Mouse (Mus musculus) c-Kit-negative CD71-positive TER-119-positive erythroid progenitor cells, embryonic 14.5 days (primary cell): ENCODE results near the gene Azin2.

ENCODE experiments used
- DNase-seq: peaks from one replicate; pipeline ENCODE4 v3.0.0-alpha.2; 2013; ENCODE audit warnings: low read depth, low spot score

Gene Azin2

GRCm38 (mm10) chr4:128962029-128962925, at the start of gene Azin2:
Azin2 (minus strand) TSS chr4:128962442.
- no peak for DNase-seq

DNA sequence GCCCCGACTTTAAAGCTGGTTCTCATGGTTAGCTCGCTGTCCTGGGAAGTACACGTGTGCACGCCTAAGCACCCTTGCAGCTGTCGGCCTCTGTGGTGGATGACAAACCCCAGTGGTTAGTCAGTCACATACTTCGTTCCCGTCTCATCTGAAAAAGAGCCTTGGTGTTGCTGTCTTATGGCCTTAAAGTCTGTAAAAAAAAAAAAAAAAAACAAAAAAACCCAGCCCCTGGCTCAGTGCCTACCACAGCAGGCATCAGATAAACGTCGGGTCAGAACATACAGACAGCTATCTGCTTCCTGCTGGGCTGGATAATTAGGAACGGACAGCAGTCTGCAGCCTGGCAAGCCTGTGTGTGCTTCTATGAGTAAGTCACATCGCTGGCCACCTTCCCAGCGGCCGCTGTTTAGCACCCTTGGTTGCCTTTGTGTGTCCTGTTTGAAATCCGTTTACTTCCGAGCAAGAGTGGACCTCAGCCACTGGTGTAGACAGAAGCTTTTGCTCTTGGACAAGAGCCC, 49.4 kb upstream of the Azin2 start:
- DNase-seq = no peak

- no peak for DNase-seq
These were observed 47.3 kb upstream of the Azin2 start for GRCm38 (mm10) chr4:129009521-129009920.

DNA sequence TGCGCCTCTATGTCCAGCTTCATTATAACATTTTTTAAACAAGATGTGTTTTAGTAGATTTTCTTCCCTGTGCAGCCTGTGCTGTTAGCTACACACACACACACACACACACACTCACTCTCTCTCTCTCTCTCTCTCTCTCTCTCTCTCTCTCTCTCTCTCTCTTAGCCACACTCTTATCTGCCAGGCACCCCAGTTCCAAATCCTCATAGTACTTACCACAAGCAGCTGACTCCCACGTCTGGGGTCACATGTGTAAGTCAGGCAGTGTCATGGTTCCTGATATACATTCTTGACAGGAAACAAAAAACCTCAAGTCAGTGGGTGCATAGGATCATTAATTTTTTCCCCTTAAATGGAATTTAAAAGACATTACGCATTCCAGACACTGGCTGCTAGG, 46.4 kb upstream of the Azin2 start:
- DNase-seq = no peak

DNA sequence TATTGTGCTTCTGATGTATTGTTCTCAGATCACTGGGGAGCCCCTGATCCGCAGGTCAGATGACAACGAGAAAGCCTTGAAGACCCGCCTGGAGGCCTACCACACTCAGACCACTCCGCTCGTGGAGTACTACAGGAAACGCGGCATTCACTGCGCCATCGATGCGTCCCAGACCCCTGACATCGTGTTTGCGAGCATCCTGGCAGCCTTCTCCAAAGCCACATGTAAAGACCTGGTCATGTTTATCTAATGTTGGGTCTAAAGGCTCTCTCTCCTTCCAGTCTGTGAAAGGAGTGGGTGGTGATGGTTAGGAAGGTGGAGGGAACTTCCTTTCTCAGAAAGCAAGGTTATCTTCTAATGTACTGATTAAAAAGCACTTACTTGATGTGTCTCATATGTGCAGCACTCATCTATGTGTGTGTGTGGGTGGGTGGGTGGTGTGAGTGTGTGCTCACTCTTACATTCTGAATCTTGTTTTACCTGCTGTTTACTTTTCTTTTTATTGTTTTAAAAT, 45.8 kb upstream of the Azin2 start:
- no peak for DNase-seq

DNA sequence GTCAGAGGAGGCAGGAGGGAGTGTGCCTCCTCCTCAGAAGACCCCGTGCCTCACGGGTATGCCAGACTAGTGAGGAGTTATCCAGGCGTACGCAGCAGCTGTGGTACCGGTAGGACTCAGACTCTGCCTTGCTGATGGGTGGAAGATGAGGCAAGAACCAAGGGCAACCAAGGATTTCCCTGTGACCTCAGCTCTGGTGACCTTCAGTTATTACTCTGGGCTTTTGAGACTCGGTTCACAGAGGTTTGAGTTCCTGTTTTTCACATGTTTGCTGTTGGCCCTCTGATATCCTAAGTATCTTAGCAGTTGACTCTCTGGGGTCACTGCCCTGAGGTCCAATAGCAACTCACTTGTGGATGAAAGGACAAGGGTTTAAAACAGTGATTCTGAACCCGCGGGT, 41.5 kb upstream of the Azin2 start:
- no peak for DNase-seq

DNA sequence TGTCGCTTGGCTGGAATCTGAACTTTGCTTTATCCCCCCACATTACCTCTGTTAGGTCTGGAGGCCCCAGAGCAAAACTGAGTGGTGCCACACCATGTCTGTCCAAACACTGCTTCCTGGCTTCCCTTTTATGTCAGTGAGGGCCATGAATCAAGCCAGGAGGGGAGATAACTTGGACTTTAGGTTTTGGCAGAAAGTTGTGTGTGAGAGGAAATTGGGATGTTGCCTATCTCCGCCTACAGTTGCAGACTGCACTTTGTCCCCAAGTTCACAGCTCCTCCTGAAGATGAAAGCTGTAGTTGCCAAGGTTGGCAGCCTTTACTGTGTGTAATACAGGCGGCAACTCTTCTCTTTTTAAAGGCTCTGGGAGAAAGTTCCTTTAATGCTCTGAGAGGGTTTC, 38.5 kb upstream of the Azin2 start:
- no peak for DNase-seq

DNA sequence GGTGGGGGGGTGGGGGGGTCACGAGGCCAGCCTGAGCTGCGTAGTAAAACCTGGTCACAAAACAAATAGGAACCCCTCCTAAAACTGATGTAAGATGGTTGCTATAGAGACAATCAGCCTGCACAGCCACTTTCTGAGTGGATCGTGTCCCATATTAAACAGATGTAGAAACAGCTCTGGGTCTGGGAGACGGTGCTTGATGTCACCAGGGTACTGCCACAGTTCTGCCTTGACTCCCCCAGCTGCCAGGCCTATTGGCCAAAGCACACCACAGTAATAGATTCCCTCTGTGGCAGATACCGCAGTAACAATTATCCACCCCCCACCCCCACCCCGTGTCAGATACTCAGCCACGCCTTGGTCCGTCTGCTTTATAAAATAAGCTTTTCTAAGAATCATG, 36.2 kb upstream of the Azin2 start:
- DNase-seq = no peak

DNA sequence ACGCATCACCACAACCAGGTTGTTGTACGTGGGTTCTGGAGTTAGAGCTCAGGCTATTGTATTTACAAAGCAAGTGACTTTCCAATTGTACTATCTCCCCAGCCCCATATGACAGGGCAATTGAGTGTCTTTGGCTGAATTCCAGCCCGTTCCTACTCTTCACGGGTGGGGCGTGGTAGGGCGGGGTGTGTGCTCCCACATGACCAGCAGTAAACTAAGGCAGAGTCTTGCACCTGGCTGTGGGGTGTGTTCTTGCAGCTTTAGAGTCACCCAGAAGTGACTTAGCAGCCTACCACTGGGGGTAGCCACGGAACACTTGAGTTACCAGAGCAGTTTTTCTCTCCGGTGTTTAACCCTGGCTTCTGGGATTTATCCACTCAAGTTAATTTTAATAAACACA, 35.0 kb upstream of the Azin2 start:
- no peak for DNase-seq

GRCm38 (mm10) chr4:128995238-128995637, 33.0 kb upstream of the Azin2 start:
- no peak for DNase-seq

GRCm38 (mm10) chr4:128993675-128994074, 31.4 kb upstream of the Azin2 start:
- no peak for DNase-seq

GRCm38 (mm10) chr4:128993025-128993662, 30.9 kb upstream of the Azin2 start:
- DNase-seq = peak; percentile 95

DNA sequence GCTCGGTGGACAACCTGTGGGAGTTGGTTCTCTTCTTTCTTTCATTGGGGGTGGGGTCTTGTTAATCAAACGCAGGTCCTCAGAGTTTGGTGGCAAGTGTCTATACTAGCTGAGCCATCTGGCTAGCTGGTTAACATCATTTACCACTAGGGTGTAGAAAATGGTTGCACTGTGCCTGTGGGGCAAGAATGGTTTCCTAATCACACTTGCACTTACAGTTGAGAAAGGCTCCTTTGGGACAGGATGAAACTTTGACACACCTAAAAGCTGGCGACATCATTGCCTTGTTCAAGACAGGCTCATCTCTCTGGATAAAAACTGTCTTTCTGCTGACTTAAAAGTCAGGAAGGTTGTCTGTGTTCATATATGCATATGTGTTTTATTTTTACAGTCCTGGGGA, 29.9 kb upstream of the Azin2 start:
- DNase-seq = no peak

GRCm38 (mm10) chr4:128991500-128992008, 29.3 kb upstream of the Azin2 start, which contains the start of gene Ak2:
Ak2 (plus strand) TSS chr4:128991958.
- no peak for DNase-seq

DNA sequence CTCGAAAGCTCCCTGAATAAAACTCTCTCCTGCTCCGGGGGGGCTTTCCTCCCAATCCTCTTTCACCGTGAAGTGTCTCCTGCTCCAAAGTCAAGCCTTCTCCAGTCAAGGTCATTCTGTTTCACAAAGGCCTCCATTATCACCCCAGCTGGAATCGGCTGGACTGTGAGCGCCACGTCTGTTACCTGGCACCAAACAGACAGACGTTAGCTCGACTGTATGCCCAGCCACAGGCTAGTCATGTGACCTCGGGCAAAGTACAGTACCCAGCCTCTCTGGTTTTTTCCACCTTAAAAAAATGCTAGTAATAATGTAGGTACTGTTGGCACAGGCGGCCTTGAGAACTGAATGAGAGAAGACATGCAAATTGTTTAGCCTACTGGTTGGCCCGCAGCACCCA, 27.4 kb upstream of the Azin2 start:
- no peak for DNase-seq

GRCm38 (mm10) chr4:128988911-128989310, 26.7 kb upstream of the Azin2 start:
- no peak for DNase-seq

DNA sequence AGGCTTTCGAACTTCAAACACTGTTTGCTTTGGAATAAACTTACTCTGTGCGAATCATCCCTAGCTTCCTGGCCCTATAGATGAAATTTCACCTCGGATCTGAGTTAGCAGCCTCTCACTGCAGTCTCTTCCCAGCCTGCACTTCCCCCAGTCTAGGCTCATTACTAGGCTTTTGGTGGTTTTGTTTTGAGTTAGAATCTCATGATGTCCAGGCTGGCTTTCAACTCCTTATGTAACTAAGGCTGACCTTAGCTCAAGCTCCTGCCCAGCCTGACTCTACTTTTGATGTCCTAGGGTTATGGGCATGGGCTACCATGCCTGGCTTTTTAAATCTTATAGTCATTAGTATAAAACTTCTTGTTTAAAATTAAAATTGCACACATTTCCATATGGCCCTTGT, 22.4 kb upstream of the Azin2 start:
- no peak for DNase-seq

GRCm38 (mm10) chr4:128983656-128984055, 21.4 kb upstream of the Azin2 start:
- DNase-seq = no peak

DNA sequence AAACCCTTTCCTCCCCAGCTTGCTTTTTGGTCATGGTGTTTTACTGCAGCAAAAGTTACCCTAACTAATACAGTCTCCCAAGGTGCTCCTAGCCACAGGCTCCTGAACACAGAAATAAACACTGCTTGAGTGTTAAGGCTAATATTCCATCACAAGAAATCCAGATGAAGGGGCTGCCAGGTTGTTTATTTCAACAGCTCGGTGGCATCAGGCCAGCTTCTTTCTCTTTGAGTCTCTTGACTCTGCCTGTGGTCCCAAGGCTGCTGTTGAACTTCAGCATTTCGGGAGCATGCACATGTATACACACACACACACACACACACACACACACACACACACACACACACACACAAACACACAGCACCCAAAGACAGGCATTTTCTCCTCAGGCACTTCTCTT, 20.9 kb upstream of the Azin2 start:
- DNase-seq = no peak

- DNase-seq = no peak
These were observed 19.6 kb upstream of the Azin2 start for GRCm38 (mm10) chr4:128981833-128982180.

DNA sequence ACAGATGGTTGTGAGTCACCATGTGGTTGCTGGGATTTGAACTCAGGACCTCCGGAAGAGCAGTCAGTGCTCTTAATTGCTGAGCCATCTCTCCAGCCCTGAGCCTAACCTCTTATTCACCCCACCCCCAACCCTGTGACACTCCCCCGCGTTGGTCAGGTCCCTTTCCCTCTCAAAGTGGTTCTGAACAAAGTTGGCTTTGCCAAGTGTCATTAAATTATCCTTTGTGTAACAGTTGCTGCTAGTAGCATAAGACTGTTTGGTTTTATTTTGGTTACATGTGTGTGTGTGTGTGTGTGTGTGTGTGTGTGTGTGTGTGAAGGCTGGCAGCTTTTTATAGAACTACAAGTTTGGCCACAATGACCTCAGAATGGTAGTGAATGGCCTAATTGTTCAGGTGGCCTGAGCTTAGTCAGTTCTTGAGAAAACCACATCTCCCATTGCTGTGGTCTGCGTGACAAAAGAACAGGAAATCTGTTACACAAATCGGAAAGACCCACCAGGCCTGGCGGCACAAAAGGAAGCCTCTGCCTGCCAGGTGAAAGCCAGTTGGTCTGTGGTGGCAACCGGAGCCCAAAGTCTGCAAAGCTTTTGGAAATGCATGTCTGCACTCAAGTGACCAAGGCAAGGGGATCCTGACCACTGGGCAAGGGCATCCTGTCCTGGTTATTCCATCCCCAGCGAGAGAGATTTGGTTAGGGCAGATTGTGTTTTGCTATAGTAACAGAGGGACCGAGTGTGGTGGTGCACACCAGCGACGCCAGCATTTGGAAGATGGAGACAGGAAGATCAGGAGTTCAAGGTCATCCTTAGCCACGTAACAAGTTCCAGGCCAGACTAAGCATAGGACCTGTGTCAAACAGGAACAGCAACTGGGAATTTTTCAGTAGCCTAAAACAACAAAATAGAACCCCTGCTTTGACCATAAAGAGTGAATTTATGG, 18.9 kb upstream of the Azin2 start:
- no peak for DNase-seq
